In the genomic region with DNA sequence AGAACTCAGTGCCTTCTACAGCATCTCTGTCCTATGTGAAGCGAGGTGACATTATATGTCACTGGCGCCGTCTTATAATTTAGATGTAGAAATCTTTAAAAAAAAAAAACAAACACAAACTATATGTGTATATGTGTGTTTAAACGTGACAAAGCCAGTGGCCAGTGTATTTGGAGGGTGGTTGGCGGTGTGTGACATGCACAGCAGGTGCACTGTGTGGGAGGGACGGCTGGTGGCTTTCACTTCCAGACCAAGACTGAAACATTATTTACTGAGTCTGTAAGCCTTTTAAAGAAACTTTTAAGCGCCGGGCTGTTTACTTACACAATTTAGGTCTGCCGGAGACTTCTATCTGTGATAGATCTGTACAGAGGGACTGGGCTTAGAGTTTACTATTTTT, we compare ENCODE assay signal across 25 mouse cellular contexts.
"Had no signal": no experiment of that assay in that cellular context is flagged by ENCODE, and none has a peak within 500 bp of the region (broad histone marks: within the 10 kb centered on the region; RNA-seq: fewer than 3 reads in every experiment).

No protein-coding gene starts in this region.

- H3K9me3 ChIP-seq: heart, embryonic 13.5 days; heart, embryonic 15.5 days; hindbrain, embryonic 13.5 days; hindbrain, embryonic 15.5 days; kidney, embryonic 15.5 days; limb, embryonic 13.5 days; limb, embryonic 15.5 days; liver, embryonic 12.5 days had no signal

- H3K27ac ChIP-seq: heart, adult 2 months; heart, embryonic 13.5 days; heart, embryonic 15.5 days; hindbrain, embryonic 13.5 days; hindbrain, embryonic 15.5 days; hindbrain, postnatal 0 days; kidney, embryonic 15.5 days; layer of hippocampus, adult 2 months; limb, embryonic 13.5 days; limb, embryonic 15.5 days; liver, embryonic 12.5 days had no signal

- H3K4me3 ChIP-seq: heart, adult 2 months; heart, embryonic 13.5 days; heart, embryonic 15.5 days; hindbrain, embryonic 13.5 days; hindbrain, embryonic 15.5 days; kidney, embryonic 15.5 days; layer of hippocampus, adult 2 months; limb, embryonic 13.5 days; limb, embryonic 15.5 days; liver, embryonic 12.5 days had no signal

- H3K9ac ChIP-seq: heart, embryonic 13.5 days; heart, embryonic 15.5 days; hindbrain, embryonic 13.5 days; hindbrain, embryonic 15.5 days; kidney, embryonic 15.5 days; limb, embryonic 13.5 days; limb, embryonic 15.5 days; liver, embryonic 12.5 days had no signal

- H3K4me1 ChIP-seq: heart, embryonic 13.5 days; heart, embryonic 15.5 days; kidney, embryonic 15.5 days; liver, embryonic 12.5 days had no signal

- H3K36me3 ChIP-seq: heart, embryonic 13.5 days; heart, embryonic 15.5 days; hindbrain, embryonic 13.5 days; hindbrain, embryonic 15.5 days; kidney, embryonic 15.5 days; limb, embryonic 13.5 days; limb, embryonic 15.5 days; liver, embryonic 12.5 days had no signal

- ATAC-seq: hindbrain, postnatal 0 days; intestine, embryonic 16.5 days; liver, embryonic 12.5 days had no signal

- DNase-seq: gastrocnemius, postnatal 14 days; gastrocnemius, postnatal 36 days; heart, adult 11 months; heart, adult 2 months; heart, postnatal 14 days; heart, postnatal 36 days; kidney, adult 11 months; kidney, adult 2 months; kidney, adult 9 months; kidney, postnatal 10 days; kidney, postnatal 25 days; kidney, postnatal 4 days; left cerebral cortex, postnatal 4 days had no signal

- H3K27me3 ChIP-seq: heart, embryonic 15.5 days; hindbrain, embryonic 13.5 days; hindbrain, embryonic 15.5 days; kidney, embryonic 15.5 days; limb, embryonic 13.5 days; limb, embryonic 15.5 days; liver, embryonic 12.5 days had no signal

- H3K4me2 ChIP-seq: heart, embryonic 11.5 days; heart, embryonic 13.5 days; heart, embryonic 15.5 days; hindbrain, embryonic 13.5 days; hindbrain, embryonic 15.5 days; kidney, embryonic 15.5 days; limb, embryonic 13.5 days; limb, embryonic 15.5 days; liver, embryonic 12.5 days had no signal
